Mouse (Mus musculus): ENCODE data around the gene Sntg2. TPM values are rescaled to one million over a fixed set of nuclear protein-coding genes. Genes with fewer than 3 reads are reported as not detected.

Sntg2 gene
- polyA plus RNA-seq, 1 experiment: not detected

- TF ChIP-seq POLR2AphosphoS2 (IDR thresholded peaks at IDR 0.05; ENCODE audit: insufficient read length, low read depth): no peak
- no peak for TF ChIP-seq CEBPB (IDR thresholded peaks at IDR 0.05; ENCODE audit: insufficient read depth, poor library complexity, severe bottlenecking)
- no peak for TF ChIP-seq USF1 (IDR thresholded peaks at IDR 0.05; ENCODE audit: low read depth)
- no peak for TF ChIP-seq MAX (IDR thresholded peaks at IDR 0.05; ENCODE audit: low read depth)
- TF ChIP-seq SRF (IDR thresholded peaks at IDR 0.05; ENCODE audit: control insufficient read depth, insufficient read length, low read depth): no peak
- TF ChIP-seq POLR2A (IDR thresholded peaks at IDR 0.05; ENCODE audit: insufficient read length, low read depth): no peak
- no peak for TF ChIP-seq TCF3 (IDR thresholded peaks at IDR 0.05; ENCODE audit: insufficient read length, low read depth)
- no peak for TF ChIP-seq E2F4 (IDR thresholded peaks at IDR 0.05; ENCODE audit: insufficient read depth)
- TF ChIP-seq MYOG (IDR thresholded peaks at IDR 0.05; ENCODE audit: control insufficient read depth in 1 of 3, insufficient read depth in 1 of 3, insufficient read length in 2 of 3, low read depth in 2 of 3): no peak
- no peak for TF ChIP-seq REST (IDR thresholded peaks at IDR 0.05; ENCODE audit: insufficient read depth, insufficient read length)
- TF ChIP-seq MYOD1 (IDR thresholded peaks at IDR 0.05; ENCODE audit: control insufficient read depth in 1 of 3, insufficient read length in 2 of 3, low read depth in 2 of 3): no peak
- TF ChIP-seq TCF12 (IDR thresholded peaks at IDR 0.05; ENCODE audit: insufficient read depth, poor library complexity, severe bottlenecking): no peak
- H3K27me3 ChIP-seq (ENCODE audit: control insufficient read depth, insufficient read depth, insufficient read length): no peaks in the 10 kb centered on the region
- H3K36me3 ChIP-seq (ENCODE audit: control insufficient read depth, insufficient read depth): no peaks in the 10 kb centered on the region
- H3K4me3 ChIP-seq: no peak overlapping the region
- H3ac ChIP-seq (ENCODE audit: control insufficient read depth, insufficient read length): no peak overlapping the region
- H3K4me2 ChIP-seq (ENCODE audit: low read depth): no peak overlapping the region
- H3K79me2 ChIP-seq (ENCODE audit: control insufficient read depth, insufficient read depth): no peaks in the 10 kb centered on the region
Observed at GRCm38 (mm10) chr12:30164005-30164404, 209.2 kb downstream of the Sntg2 start.

GRCm38 (mm10) chr12:30161731-30162406 lies 211.3 kb downstream of the Sntg2 start:
- Histone ChIP-seq H3K27me3 (ENCODE audit: control insufficient read depth, insufficient read depth, insufficient read length) (no peaks in the 10 kb centered on the region), H3K79me2 (ENCODE audit: control insufficient read depth, insufficient read depth) (no peaks in the 10 kb centered on the region), H3K4me2 (ENCODE audit: low read depth) (no peak overlapping the region), H3ac (ENCODE audit: control insufficient read depth, insufficient read length) (no peak overlapping the region), H3K36me3 (ENCODE audit: control insufficient read depth, insufficient read depth) (no peaks in the 10 kb centered on the region), H3K4me3 (no peak overlapping the region)
- TF ChIP-seq REST (IDR thresholded peaks at IDR 0.05; ENCODE audit: insufficient read depth, insufficient read length) (no peak), E2F4 (IDR thresholded peaks at IDR 0.05; ENCODE audit: insufficient read depth) (no peak), CEBPB (IDR thresholded peaks at IDR 0.05; ENCODE audit: insufficient read depth, poor library complexity, severe bottlenecking) (no peak), SRF (IDR thresholded peaks at IDR 0.05; ENCODE audit: control insufficient read depth, insufficient read length, low read depth) (no peak), MAX (IDR thresholded peaks at IDR 0.05; ENCODE audit: low read depth) (no peak), TCF3 (IDR thresholded peaks at IDR 0.05; ENCODE audit: insufficient read length, low read depth) (no peak), MYOG (IDR thresholded peaks at IDR 0.05; ENCODE audit: control insufficient read depth in 1 of 3, insufficient read depth in 1 of 3, insufficient read length in 2 of 3, low read depth in 2 of 3) (no peak), MYOD1 (IDR thresholded peaks at IDR 0.05; ENCODE audit: control insufficient read depth in 1 of 3, insufficient read length in 2 of 3, low read depth in 2 of 3) (no peak), TCF12 (IDR thresholded peaks at IDR 0.05; ENCODE audit: insufficient read depth, poor library complexity, severe bottlenecking) (no peak), POLR2A (IDR thresholded peaks at IDR 0.05; ENCODE audit: insufficient read length, low read depth) (no peak), POLR2AphosphoS2 (IDR thresholded peaks at IDR 0.05; ENCODE audit: insufficient read length, low read depth) (no peak), USF1 (IDR thresholded peaks at IDR 0.05; ENCODE audit: low read depth) (no peak)

GRCm38 (mm10) chr12:30160475-30160874 lies 212.7 kb downstream of the Sntg2 start:
- no peak overlapping the region for H3ac ChIP-seq (ENCODE audit: control insufficient read depth, insufficient read length)
- H3K36me3 ChIP-seq (ENCODE audit: control insufficient read depth, insufficient read depth): no peaks in the 10 kb centered on the region
- H3K4me2 ChIP-seq (ENCODE audit: low read depth): no peak overlapping the region
- no peaks in the 10 kb centered on the region for H3K79me2 ChIP-seq (ENCODE audit: control insufficient read depth, insufficient read depth)
- H3K4me3 ChIP-seq: no peak overlapping the region
- no peaks in the 10 kb centered on the region for H3K27me3 ChIP-seq (ENCODE audit: control insufficient read depth, insufficient read depth, insufficient read length)
- TF ChIP-seq POLR2AphosphoS2 (IDR thresholded peaks at IDR 0.05; ENCODE audit: insufficient read length, low read depth) (no peak), CEBPB (IDR thresholded peaks at IDR 0.05; ENCODE audit: insufficient read depth, poor library complexity, severe bottlenecking) (no peak), MAX (IDR thresholded peaks at IDR 0.05; ENCODE audit: low read depth) (no peak), E2F4 (IDR thresholded peaks at IDR 0.05; ENCODE audit: insufficient read depth) (no peak), MYOG (IDR thresholded peaks at IDR 0.05; ENCODE audit: control insufficient read depth in 1 of 3, insufficient read depth in 1 of 3, insufficient read length in 2 of 3, low read depth in 2 of 3) (no peak), POLR2A (IDR thresholded peaks at IDR 0.05; ENCODE audit: insufficient read length, low read depth) (no peak), SRF (IDR thresholded peaks at IDR 0.05; ENCODE audit: control insufficient read depth, insufficient read length, low read depth) (no peak), TCF12 (IDR thresholded peaks at IDR 0.05; ENCODE audit: insufficient read depth, poor library complexity, severe bottlenecking) (no peak), TCF3 (IDR thresholded peaks at IDR 0.05; ENCODE audit: insufficient read length, low read depth) (no peak), USF1 (IDR thresholded peaks at IDR 0.05; ENCODE audit: low read depth) (no peak), REST (IDR thresholded peaks at IDR 0.05; ENCODE audit: insufficient read depth, insufficient read length) (no peak), MYOD1 (IDR thresholded peaks at IDR 0.05; ENCODE audit: control insufficient read depth in 1 of 3, insufficient read length in 2 of 3, low read depth in 2 of 3) (no peak)

DNA sequence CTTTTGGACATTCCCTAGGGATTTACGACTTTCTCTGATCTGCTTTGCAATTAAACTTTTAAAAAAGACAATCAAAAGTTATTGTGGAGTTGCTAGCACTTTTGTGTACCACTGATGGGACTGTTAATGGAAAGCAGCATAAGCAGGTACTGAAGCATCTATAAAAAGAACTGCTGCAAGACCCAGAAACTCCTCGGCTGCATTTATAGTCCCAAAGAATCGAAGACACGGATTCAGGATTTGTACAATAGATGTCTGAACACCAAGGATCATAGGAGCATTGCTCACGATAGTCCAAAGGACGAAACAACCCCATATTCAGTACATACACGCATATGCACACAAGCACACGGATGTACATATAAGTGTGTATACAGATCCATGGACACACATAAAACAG lies 213.4 kb downstream of the Sntg2 start:
- H3K27me3 ChIP-seq (ENCODE audit: control insufficient read depth, insufficient read depth, insufficient read length): no peaks in the 10 kb centered on the region
- no peaks in the 10 kb centered on the region for H3K79me2 ChIP-seq (ENCODE audit: control insufficient read depth, insufficient read depth)
- TF ChIP-seq POLR2AphosphoS2 (IDR thresholded peaks at IDR 0.05; ENCODE audit: insufficient read length, low read depth) (no peak), MYOG (IDR thresholded peaks at IDR 0.05; ENCODE audit: control insufficient read depth in 1 of 3, insufficient read depth in 1 of 3, insufficient read length in 2 of 3, low read depth in 2 of 3) (no peak), MYOD1 (IDR thresholded peaks at IDR 0.05; ENCODE audit: control insufficient read depth in 1 of 3, insufficient read length in 2 of 3, low read depth in 2 of 3) (no peak), POLR2A (IDR thresholded peaks at IDR 0.05; ENCODE audit: insufficient read length, low read depth) (no peak), SRF (IDR thresholded peaks at IDR 0.05; ENCODE audit: control insufficient read depth, insufficient read length, low read depth) (no peak), REST (IDR thresholded peaks at IDR 0.05; ENCODE audit: insufficient read depth, insufficient read length) (no peak), CEBPB (IDR thresholded peaks at IDR 0.05; ENCODE audit: insufficient read depth, poor library complexity, severe bottlenecking) (no peak)
- no peak overlapping the region for H3K4me3 ChIP-seq
- no peaks in the 10 kb centered on the region for H3K36me3 ChIP-seq (ENCODE audit: control insufficient read depth, insufficient read depth)
- no peak overlapping the region for H3K4me2 ChIP-seq (ENCODE audit: low read depth)
- H3ac ChIP-seq (ENCODE audit: control insufficient read depth, insufficient read length): no peak overlapping the region

All from myocyte (in vitro differentiated cells).